Mouse (Mus musculus): ENCODE data around the gene Ilkap.
A peak's percentile ranks its signal among the peaks of the same experiment; 100 is the strongest.

The Ilkap gene

DNA sequence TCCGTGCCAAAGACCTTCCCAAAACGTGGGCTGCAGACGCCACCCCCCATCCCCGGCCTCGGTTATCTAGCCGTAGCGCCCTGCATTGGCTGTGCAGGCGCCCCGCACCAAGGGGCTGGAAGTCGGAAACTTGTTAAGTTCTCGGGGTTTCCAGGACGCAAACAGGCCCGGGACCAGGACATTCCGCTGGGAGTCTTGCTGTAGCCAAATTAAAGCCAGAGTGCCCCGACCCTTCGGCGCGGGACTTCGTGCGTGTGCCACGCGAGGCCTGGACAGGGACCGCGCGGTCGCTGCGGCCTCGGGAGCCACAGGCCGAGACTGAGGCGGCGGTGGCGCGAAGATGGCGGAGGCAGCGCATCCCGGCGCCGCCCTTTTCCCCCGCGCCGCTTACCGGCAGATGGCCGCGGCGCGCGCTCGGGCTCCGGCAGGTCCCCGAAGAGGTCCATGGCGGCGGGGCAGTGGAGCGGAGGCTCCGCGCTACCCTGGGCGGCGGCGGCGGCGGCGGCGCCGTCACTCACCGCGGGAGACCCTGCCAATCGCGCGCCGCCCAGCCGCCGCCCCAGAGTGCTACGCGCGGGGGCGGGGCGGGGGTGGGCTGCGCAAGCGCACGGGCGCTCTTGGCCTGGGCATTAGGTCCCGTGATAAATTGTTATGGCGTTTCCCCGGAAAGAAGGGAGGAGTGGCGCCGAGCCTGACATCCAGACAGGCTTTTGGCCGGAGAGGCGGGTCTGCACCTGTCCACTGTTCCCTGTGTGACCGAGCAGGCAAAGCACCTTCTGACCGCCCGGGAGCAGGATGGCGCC lies at the start of gene Ilkap:
TSS of gene Ilkap (minus strand) at position 556 of the 803 bp plus-strand sequence.
- DNase-seq (ENCODE audit: low spot score), result peak; percentile 79

DNA sequence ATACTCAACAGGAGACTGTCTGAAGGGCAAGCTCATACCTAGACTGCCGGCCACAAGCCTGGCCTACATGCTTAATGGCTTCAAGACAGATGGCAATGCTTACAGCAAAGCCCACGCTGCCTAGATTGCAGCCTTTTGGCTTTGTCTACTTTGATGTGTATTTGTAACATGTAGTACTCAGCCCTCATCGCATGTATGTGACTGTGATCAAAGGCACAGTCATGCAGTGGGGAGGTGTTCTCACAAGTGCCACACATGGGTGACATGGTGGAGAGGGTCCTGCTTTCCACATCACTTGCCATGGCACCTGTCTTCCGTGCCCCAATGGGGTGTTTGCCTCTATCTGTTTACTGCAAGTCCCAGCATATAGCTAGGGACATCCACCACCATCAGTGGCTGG lies 47.9 kb upstream of the Ilkap start:
- DNase-seq (ENCODE audit: low spot score), result no peak

DNA sequence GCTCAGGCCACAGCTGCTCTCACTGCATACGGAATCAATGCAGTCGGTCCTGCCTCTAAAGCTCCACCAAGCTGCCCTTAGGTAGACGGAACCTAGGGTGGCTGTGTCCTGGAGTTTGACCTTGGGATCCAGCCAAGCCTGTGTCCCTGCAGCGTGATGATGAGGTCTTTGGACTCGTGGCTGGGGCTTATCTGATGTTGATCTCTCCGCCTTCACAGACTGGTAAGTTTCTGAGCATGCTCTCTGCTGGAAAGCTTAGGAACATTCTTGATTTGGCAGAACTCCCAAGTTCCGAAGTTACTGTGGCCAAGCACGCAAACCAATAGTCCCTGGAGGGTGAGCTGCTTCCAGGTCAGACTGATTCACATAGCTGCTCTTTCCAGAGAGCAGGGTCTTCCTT lies 47.4 kb upstream of the Ilkap start:
- no peak for DNase-seq (ENCODE audit: low spot score)

DNA sequence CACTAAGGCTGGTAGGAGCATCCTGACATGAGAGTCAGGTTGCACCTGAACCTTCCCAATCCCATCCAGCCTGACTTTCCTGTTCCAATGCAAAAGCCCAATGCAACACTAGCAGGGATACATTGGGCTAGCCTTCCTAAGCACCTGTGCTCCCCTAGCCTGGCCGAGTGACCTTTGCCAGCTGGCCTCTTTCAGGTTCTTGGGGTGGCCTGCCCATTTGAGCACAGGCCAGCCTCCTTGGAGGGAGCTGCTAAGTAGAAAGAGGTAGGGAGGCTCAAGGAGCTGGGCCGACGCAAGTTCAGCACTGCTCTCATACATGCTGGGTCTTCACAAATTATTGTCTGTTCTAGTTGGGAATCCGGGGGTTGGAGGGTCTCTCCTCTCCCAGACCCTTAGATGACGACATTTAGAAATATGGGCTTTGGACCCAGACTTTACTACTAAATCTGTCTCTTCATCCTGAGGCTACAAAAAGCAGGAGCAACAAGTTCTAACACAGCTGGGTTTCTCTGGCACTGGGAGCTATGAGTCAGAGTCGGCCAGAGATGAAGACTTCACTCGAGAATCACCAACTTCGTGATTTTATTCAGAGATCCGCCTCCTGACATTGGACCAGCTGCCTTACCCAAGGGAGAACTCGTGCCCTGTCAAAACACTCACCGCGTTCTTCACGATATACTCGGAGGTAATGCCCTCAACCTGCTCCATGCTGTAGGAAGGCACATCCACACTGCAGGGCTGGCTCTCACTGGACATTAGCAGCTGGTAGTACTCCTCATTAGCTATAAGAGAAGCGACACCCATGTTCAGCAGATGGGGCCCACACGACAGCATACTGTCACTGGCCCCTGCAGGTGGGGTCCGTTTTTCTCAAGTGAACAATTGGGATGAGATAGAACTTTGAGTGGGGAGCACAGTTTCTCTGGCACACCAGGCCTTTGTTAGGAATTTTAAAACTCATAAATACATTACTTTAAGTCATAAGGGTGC lies 46.5 kb upstream of the Ilkap start:
- no peak for DNase-seq (ENCODE audit: low spot score)

DNA sequence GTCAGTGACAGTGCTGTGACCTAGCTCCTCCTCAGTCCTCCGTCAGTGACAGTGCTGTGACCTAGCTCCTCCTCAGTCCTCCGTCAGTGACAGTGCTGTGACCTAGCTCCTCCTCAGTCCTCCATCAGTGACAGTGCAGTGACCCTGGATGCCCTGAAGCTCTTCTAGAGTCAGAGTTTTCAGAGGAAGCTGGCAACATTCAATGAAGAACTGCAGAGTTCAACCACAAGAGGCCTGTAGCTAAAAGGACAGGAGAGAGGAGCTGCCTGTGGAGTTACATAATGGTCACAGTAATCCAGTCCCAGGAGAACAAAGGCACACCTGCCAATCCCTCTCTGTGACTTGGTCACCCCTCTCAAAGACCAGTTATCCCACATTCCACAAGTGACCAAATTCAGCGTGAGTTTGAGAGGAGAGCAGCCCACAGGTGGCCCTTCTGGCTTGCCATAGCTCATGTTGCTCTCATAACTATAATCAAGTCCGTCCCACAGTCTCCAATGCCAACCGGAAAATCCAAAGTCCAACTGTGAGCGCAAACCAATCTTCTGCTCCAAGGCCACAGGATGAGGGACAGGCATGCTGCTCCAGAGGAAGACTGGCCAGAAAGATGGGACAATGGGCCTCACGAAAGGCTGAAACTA lies 43.9 kb upstream of the Ilkap start:
- no peak for DNase-seq (ENCODE audit: low spot score)

DNA sequence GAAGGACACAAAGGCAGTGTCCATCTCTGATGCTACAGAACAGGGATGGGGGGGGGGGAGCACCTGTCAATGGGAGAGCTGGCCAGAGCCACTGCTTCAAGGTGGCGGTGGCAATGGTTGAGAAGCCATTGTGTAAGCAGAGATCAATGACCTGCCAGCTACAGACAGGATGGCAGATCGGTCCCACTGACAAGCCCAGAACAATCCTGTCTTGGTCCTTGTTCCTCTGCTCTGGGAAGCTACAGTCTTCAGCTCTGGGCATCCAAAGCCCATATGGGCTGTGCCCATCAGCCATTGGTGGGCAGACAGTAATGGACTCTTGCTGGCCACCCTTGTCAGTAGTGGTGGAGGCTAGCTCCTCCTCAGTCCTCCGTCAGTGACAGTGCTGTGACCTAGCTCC lies 43.2 kb upstream of the Ilkap start:
- DNase-seq (ENCODE audit: low spot score), result no peak

DNA sequence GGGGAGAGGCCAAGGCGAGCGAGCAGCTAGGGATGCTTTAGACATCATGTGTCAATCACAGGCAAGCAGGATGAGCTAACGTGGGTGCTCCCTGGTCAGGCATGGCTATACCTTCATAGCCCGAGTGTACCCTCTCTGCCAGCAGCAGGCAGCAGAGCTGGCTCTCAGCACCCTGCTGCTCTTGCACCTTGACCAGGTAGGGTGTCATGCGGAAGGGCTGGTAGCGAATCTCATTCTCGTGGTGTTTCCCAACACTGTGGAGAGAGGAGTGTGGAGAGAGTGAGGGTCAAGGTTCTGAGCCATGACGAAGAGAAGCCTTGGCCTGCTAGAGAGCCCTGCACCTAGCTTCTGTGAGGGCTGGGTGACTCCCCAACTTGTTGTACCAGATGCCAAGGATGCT lies 41.2 kb upstream of the Ilkap start:
- DNase-seq (ENCODE audit: low spot score), result no peak

DNA sequence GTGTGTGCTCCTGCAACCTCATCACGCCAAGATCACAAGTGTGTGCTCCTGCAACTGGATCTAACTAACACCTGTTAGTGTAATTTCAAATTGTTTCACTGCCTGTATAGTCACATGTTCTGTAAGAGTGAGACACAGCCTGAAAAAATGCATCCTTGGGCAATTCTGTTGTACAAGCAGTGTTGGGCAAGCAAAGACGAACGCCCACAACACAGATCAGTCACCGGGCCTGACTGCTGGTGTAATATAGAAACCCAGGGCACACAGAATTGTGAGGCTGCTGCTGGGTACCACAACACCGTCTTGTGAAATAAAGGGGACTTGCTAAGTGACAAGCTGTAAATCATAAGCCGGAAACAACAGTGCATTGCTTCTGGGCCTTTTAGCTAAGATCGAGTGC lies 39.0 kb upstream of the Ilkap start:
- no peak for DNase-seq (ENCODE audit: low spot score)

DNA sequence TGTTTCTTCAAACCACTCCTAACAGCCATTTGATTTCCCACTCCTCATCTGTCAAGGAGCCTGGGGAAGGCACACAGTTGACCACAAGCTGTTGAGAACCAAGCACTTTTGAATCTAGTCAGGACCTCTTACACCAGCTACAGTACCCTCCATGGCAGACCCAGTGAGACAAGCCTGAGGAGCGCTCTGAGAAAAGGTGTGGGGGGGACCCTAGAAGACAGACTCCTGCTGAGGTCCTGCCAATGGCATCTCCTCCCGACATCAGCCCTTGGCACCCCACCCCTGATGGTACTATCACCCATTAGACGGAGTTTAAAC lies 38.4 kb upstream of the Ilkap start:
- no peak for DNase-seq (ENCODE audit: low spot score)

DNA sequence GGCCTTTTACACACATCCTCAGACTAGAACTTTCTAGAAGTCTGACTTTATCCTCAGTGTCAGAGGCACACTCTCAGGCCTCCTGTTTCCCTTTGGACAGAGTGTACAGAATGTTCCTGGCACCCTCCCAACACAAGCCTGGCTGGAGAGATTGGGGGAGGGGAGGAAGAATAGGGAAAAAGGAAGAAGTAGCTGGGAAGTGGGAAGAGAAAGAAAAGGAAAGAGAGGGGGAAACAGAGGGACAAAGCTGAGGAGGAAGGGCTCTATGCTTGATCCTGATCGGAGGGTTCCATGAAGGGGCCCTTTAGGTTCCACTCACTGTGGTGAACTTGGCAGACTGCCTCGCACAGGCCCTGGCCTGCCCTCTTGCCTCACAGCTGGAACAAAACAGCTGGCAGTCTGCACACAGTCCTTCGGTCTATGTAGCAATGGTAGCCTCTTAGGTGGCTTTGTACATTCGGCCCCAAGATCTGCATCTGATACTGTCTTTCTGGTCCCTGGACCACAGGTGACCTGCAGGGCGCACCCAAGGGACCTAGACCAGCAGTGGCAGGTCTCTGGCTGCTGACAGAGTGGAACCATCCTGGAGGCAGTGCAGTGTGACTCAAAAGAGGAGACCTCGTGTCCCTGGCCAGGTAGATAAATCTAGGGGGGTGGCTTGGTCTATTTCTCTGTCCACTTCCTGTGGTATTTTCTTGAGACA lies 37.9 kb upstream of the Ilkap start:
- DNase-seq (ENCODE audit: low spot score), result no peak

DNA sequence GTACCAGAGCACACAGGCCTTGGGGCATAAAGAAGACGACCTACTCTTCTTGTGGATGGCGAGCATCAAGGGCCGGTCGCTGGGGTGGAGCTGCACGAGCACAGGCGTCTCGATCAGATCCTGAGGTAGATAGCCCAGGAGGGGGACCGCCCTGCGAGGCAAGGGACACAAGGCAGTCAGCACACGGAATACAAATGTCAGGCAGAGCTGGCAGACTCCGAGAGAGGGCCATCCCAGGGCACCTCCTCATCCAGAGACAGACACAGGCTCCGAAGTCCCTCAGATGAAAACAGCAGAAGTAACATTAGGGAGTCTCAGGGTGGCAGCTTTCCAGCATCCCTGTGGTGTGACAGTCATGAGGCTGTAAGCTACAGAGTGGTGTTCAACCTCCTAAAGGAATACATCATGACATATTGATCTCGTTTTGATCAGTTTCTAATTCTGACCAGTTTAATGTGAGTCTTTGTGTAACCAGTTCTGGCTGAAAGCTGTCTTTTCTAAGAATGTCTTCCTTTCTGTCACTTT lies 37.1 kb upstream of the Ilkap start:
- no peak for DNase-seq (ENCODE audit: low spot score)

DNA sequence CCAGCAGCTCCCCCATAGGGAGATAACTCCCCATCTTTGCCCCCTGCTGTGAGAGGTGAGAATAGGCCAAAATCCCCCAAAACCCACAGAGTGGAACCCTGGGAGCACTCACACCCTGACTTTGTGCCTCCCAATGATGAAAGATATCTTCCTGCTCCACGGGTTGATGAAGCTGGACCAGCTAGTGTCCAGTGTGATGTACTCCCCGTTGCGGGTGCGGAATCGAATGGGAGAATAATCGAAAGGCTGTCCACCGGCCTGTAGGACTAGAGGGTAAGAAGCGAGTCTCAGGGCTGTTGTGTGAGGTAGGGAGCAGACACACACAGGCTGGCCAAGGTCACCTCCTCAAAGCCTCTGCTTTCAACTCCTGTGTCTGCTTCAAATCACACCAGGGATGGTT lies 36.3 kb upstream of the Ilkap start:
- no peak for DNase-seq (ENCODE audit: low spot score)

DNA sequence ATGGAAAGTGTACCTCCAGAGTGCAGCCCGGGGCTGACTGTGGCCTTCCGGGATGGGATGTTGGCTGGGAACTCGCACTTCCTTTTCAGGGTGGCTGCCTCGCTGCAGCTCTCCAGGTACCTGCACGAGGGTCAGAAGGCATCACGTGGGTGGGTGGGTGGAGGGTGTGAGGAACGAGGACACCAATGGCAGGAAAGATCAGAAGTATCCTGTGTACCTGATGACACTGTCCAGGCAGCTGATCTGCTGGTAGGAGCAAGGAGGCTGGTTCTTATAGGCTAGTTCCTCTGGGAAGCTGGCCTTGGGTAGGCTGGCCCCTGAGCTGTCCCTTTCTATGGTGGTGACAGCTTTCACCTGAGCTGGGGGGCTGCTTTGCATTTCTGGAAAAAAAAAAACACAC lies 32.1 kb upstream of the Ilkap start:
- no peak for DNase-seq (ENCODE audit: low spot score)

DNA sequence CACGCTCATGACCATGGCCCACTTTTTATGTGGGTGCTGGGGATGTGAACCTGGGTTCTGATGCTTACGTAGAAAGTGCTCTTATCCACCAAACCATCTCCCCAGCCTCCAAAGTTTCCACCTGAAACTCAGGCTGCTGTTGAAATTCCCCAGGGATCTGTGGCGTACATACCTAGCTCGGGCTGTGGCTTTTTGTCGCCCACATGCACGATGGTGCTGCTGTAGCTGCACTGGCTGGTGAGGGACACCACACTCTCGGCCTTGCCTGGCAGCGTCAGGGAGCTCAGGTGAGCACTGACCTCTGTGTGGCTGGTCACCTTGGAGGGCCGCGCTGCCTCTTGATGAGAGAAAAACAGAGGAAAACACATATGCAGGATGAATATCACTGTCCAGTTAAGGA lies 30.6 kb upstream of the Ilkap start:
- DNase-seq (ENCODE audit: low spot score), result no peak

DNA sequence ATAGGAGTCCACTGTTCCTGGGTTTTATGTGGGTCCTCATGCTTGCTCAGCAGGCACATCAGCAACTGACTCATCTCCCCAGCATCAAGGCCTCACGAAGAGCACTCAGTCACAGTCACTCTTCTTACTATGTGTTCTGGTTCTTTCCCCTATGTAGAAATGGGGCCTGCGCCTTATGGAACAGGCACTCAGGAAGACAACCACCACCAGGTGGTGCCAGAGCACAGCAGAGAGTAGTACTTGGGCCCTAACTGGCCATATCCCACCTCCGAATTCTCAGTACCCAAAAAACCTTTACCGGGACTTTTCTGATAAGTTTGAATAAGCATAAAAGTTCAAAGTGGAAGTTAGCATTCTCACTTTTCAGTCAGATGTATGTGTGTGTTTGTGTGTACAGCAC lies 30.0 kb upstream of the Ilkap start:
- DNase-seq (ENCODE audit: low spot score), result peak; percentile 54

DNA sequence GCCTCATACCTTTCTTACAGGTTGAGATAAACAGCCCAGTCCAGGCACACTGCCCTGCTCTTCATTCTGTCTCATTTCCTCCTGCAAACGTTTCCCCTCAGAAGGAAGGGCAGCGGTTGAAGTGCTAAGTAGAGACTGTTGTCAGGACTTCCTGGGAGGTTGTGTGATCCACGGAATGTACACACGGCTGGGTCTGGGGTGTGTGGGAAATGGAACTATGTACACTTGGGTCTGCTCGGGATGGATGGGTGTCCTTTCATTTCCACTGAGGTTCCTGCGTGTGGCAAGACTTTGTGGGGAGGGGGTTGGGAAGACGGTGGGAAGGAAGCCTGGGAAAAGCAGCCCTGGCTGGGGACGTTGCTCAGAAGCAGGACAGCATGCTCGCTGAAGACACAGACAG lies 27.8 kb upstream of the Ilkap start:
- DNase-seq (ENCODE audit: low spot score), result no peak

DNA sequence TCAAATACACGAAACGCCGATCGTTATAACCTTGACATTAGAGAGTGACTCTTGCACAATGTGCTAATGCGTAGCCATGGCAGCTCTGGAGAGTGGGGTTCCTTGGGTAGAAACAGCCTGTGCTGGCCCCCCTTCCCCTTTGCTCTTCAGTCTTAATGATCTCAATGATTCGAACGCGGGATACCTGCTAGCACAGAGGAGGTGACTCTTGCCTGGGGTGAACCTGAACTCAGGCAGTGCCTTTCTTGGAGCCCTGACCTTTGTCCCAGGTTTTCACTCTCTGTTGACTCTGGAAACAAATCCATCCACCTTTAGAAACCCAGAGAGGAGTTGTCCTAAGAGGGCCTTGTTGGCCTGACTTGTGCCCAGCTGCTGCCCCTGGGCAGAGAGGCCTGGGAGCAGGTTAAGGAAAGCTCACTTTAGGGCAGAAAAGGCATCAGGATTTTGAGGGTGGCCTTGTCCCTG lies 22.0 kb upstream of the Ilkap start:
- DNase-seq (ENCODE audit: low spot score), result no peak

DNA sequence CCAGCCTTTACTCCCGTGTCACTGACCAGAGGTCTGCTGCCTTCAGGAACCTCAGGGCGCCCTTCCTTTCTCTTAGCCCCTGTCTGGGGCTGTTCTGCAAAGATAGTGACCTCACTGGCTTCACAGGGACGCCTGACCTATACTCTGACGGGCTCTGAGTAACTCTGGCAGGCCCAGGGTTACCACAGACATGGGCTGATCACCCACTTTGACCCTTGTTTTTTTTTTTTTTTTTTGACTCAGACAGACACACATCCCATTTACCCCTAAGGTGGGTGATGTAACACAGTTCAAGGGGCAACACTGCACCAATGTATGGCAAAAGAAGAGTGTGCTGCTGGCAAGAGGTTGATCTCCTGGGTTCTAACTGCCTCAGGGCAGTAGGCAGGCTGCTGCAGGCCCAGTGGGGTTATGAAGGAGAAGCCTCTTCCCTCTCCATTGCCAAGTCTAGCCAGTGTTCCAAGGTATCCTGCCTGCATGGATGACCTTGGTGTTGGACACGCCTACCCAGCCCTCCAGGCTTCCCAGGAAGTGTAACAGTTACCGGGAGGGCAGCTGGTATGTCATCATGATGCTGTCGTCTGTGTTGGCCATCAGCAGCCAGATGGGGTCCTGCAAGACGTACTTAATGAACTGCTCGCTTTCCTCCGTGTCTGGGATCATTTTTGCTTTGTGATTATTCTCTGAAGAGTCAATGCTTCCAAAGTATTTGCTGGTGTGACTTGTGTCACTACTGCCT lies 21.4 kb upstream of the Ilkap start:
- DNase-seq (ENCODE audit: low spot score), result no peak

DNA sequence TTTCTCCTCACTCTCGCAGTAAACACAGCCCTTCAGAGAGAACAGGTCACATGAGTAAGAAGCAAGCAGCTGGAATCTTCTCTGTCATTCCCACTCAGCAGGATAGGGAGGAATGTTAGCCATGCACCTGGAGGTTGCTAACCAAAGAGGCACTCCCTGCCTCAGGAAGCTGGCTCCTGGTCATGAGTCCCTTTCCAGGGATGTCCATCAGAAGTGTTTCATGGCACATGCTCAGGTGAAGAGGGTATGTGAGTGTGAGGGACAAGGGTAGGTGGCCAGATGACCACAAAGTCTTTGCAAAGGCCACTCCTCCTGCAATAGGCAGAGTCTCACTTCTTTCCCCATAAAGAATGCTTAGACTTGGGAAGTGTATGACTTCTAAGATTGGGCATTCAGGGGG lies 19.4 kb upstream of the Ilkap start:
- no peak for DNase-seq (ENCODE audit: low spot score)

DNA sequence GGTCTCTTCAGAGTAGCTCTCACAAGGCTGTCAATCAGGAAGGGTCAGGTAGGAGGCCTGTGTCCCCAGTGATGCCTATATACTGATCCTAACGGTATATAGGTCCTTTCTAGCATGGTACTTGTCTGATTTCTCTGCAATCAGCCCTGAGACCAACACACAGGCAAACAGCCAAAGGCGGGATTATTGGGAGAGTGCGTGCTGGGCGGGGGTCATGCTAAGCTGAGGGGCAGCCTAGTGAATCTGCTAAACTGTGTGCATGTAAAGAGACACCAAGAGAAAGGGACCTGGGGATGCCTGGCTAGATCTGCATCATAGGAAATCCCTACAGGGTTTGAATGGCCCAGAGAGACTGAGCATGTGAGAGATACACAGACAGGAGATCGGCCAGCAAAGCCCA lies 16.7 kb upstream of the Ilkap start:
- DNase-seq (ENCODE audit: low spot score), result no peak

DNA sequence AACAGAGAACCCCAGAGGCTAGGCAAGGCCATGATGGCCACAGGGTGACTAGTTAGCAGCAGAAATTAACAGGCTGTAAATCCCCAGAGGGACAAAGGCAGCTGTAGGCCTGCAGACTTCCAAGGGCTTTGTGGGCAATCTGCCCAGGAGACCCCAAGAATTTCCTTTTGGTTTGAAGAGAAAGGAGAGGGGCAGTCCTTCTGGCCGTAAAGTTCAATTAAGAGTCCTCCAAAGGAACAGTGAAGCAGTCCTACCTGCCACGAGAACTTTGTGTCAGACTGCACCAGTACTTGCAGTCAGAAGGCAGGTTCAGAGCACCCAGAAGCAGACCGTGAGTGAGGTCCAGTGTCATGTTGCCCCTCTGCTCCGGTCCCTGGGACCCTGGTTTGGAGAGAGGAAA lies 16.3 kb upstream of the Ilkap start:
- no peak for DNase-seq (ENCODE audit: low spot score)

Measured in spleen, adult 12 weeks (tissue).